Mouse (Mus musculus): Measurements from ENCODE around the gene Vmn1r47. TPM values are rescaled to one million over a fixed set of nuclear protein-coding genes. Genes with fewer than 3 reads are reported as not detected.

Vmn1r47 gene
- polyA plus RNA-seq (2015; fragmentation: Illumina TruSeq; extraction: RNeasy Lipid Tissue Mini Kit (QIAGEN cat#74804); ENCODE audit: insufficient read depth, low read depth, low replicate concordance) = not detected

GRCm38 (mm10) chr6:90015847-90016246 is at the start of gene Vmn1r47:
Gene Vmn1r47, plus strand, starts transcription at chr6:90016147.

GRCm38 (mm10) chr6:89969013-89969412 is 46.9 kb upstream of the Vmn1r47 start, which contains the start of gene Vmn1r46:
Gene Vmn1r46, plus strand, starts transcription at chr6:89969313.

GRCm38 (mm10) chr6:90036741-90037140 is 20.8 kb downstream of the Vmn1r47 start, which contains the start of gene Vmn1r48:
Gene Vmn1r48, minus strand, starts transcription at chr6:90036841.

Other genes with a start within 250 kb of the Vmn1r47 start
- gene Vmn1r42, start 139.7 kb upstream of the Vmn1r47 start, polyA plus RNA-seq (2015; fragmentation: Illumina TruSeq; extraction: RNeasy Lipid Tissue Mini Kit (QIAGEN cat#74804); ENCODE audit: insufficient read depth, low read depth, low replicate concordance) = not detected
- not detected for gene Vmn1r43, start 139.7 kb upstream of the Vmn1r47 start, polyA plus RNA-seq (2015; fragmentation: Illumina TruSeq; extraction: RNeasy Lipid Tissue Mini Kit (QIAGEN cat#74804); ENCODE audit: insufficient read depth, low read depth, low replicate concordance)
- gene Vmn1r44, start 132.5 kb upstream of the Vmn1r47 start, polyA plus RNA-seq (2015; fragmentation: Illumina TruSeq; extraction: RNeasy Lipid Tissue Mini Kit (QIAGEN cat#74804); ENCODE audit: insufficient read depth, low read depth, low replicate concordance) = not detected
- gene Vmn1r45, start 75.5 kb upstream of the Vmn1r47 start, polyA plus RNA-seq (2015; fragmentation: Illumina TruSeq; extraction: RNeasy Lipid Tissue Mini Kit (QIAGEN cat#74804); ENCODE audit: insufficient read depth, low read depth, low replicate concordance) = not detected
- gene Vmn1r46, start 46.8 kb upstream of the Vmn1r47 start, polyA plus RNA-seq (2015; fragmentation: Illumina TruSeq; extraction: RNeasy Lipid Tissue Mini Kit (QIAGEN cat#74804); ENCODE audit: insufficient read depth, low read depth, low replicate concordance) = not detected
- not detected for gene Vmn1r48, start 20.7 kb downstream of the Vmn1r47 start, polyA plus RNA-seq (2015; fragmentation: Illumina TruSeq; extraction: RNeasy Lipid Tissue Mini Kit (QIAGEN cat#74804); ENCODE audit: insufficient read depth, low read depth, low replicate concordance)
- gene Vmn1r49, start 62.4 kb downstream of the Vmn1r47 start, polyA plus RNA-seq (2015; fragmentation: Illumina TruSeq; extraction: RNeasy Lipid Tissue Mini Kit (QIAGEN cat#74804); ENCODE audit: insufficient read depth, low read depth, low replicate concordance) = not detected
- gene Vmn1r50, start 85.3 kb downstream of the Vmn1r47 start, polyA plus RNA-seq (2015; fragmentation: Illumina TruSeq; extraction: RNeasy Lipid Tissue Mini Kit (QIAGEN cat#74804); ENCODE audit: insufficient read depth, low read depth, low replicate concordance) = not detected
- gene Vmn1r51, start 106.4 kb downstream of the Vmn1r47 start, polyA plus RNA-seq (2015; fragmentation: Illumina TruSeq; extraction: RNeasy Lipid Tissue Mini Kit (QIAGEN cat#74804); ENCODE audit: insufficient read depth, low read depth, low replicate concordance) = not detected
- gene Vmn1r52, start 158.7 kb downstream of the Vmn1r47 start, polyA plus RNA-seq (2015; fragmentation: Illumina TruSeq; extraction: RNeasy Lipid Tissue Mini Kit (QIAGEN cat#74804); ENCODE audit: insufficient read depth, low read depth, low replicate concordance) = not detected
- not detected for gene V1ra8, start 186.6 kb downstream of the Vmn1r47 start, polyA plus RNA-seq (2015; fragmentation: Illumina TruSeq; extraction: RNeasy Lipid Tissue Mini Kit (QIAGEN cat#74804); ENCODE audit: insufficient read depth, low read depth, low replicate concordance)
- gene Vmn1r53, start 208.3 kb downstream of the Vmn1r47 start, polyA plus RNA-seq (2015; fragmentation: Illumina TruSeq; extraction: RNeasy Lipid Tissue Mini Kit (QIAGEN cat#74804); ENCODE audit: insufficient read depth, low read depth, low replicate concordance) = not detected
- not detected for gene Vmn1r54, start 230.2 kb downstream of the Vmn1r47 start, polyA plus RNA-seq (2015; fragmentation: Illumina TruSeq; extraction: RNeasy Lipid Tissue Mini Kit (QIAGEN cat#74804); ENCODE audit: insufficient read depth, low read depth, low replicate concordance)